Mouse (Mus musculus): ENCODE measurements around the gene Prss27.

GRCm38 (mm10) chr17:24072919-24073696 lies 35.2 kb downstream of the Prss27 start, which contains the start of gene Kctd5:
- TF ChIP-seq POLR2A (IDR thresholded peaks at IDR 0.05; ENCODE audit: borderline replicate concordance, control insufficient read depth, low read depth, low read length): peak; percentile 56; the same call in 1 of the 2 replicates
- no peak for TF ChIP-seq CTCF (IDR thresholded peaks at IDR 0.05; ENCODE audit: control insufficient read depth, insufficient read depth, low read length)

Data from bone marrow, adult 2 months (tissue).